Mouse (Mus musculus) neural tube, embryonic 10.5 days (tissue): ENCODE measurements around the gene Zbtb16.
A peak's percentile ranks its signal among the peaks of the same experiment; 100 is the strongest.

Experiments
- DNase-seq: peaks from one replicate; pipeline ENCODE4 v3.0.0-alpha.2; 2017; ENCODE audit warnings: low spot score; ENCODE audit errors: extremely low spot score

The Zbtb16 gene

DNA sequence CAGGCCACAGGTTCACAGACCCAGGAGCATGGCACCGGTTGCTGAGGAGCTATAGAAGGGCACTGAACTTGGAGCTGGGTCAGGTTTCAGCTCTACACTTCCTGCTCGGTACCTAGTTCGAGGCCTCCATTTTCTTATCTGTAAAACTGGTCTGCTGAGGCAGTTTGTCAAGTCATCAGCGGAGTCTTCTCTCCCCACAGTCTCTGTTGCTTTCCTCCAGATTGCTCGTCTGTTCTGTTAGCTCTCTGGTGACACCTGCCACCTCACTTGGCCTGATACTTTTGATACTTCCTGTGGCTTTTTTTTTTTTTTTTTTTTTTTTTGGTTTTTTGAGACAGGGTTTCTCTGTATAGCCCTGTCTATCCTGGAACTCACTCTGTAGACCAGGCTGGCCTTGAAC lies 124.2 kb downstream of the Zbtb16 start:
- DNase-seq: no peak

DNA sequence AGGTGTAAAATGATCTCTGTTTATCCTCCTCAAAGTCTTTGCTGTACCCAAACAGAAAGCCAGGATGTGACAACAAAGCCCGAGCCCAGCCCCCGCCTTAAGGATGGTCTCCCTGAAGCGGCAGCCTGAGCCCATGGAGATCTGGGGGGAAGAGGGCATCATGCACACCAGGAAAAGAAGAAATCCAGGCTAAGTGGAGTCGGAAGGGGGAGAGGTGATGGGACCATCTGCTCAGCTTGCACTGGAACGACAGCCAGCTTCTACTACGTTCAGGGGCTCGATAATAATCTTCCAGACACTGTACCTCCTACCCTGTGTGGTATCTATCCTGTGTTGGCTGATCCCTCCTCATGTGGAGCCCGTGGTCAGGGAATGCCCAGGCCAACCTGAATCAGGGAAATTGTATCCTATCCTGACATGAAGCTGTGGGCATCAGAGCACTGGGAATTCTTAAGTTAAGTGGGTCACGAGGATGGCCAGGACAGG lies 124.7 kb downstream of the Zbtb16 start:
- DNase-seq: peak; percentile 26

DNA sequence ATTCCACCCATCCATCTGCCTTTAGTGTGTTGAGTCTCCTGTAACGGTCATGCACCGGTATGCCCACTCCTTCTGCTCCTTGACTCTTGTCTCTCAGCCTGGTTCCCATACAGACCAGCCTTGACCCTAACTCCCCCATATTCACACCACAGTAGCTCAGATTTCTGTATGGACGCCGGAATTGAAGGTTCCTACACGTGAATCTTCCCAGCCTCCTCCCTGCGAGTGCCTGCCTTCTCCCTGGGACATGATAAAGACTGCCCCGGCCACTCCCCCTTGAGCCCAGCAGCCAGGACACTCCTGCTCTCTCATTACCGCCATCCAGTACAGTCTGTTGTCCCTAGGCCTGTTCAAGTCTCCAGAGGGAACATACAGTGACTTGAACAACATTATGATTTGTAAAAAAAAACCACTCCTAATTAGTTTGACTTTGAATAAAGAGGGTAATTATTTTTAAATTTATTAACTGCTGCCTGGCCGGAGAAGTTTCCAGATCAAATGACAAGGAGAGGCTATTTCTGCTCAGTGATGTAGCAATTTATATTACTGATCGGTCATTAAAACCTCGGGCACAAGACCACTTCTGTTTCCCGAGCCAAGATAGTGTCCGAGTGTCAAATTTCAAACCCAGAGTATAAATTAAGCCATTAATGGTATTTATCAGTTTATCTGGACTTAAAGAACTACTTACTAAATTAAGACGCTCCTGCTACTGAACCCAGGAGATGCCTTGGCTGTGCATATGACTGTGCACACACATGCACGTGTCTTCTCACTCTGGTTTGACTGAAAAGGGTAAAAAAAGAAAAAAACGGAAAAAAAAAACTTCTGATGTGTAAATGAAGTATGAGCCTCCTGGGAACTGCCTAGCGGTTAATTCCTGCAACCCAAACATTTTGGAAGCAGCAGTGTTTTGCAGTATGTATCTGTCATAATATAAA lies 125.4 kb downstream of the Zbtb16 start:
- no peak for DNase-seq

DNA sequence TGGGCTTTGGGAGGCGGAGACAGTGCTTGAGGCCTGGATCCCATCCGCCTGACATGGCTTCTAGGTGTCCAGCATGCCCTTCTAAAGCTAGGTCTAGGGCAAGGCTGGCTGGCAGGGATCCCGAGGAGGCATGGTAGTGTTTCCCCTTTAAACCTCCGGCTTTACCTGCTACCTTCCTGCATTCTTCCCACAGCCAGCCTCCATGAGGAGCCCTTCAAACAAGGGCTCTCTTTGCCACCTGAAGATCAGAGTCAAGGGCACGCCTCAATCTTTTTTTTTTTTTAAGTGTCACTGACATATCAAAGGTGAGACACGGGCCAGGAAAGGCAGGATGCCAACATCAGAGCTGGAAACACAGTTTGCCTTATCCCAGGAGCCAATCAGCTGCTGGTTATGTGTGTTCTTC lies 128.2 kb downstream of the Zbtb16 start:
- DNase-seq: no peak

DNA sequence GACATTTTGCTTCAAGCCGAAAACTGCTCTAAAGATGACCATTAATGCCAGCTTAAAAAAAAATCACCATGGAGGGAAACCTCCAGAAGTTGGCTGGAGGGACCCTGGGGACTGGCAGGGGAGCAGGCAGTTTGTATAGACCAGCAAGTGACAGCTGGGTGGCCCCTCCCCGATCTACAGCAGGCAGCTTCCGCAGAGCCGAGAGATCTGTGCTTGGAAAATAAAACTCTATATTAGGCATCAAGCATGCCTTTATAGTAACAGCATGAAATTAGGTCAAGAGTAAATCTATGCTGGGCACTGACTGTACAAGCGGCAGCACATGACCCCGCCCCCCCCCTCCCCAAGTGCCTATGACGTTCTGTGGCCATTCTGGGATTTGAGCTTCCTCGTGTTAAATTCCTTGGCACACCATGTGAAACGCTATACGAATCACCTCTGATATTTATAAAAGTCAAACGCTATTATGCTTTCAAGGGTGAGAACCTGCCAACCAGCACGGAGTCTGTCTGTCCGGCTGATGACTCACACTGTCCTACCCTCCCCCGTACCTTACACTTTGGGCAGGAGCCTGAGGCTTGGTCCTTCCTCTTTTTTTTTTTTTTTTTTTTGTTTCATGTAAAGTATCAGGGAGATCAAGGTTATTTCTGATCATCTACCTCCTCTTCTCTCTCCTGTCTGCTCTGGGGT lies 128.7 kb downstream of the Zbtb16 start:
- no peak for DNase-seq

DNA sequence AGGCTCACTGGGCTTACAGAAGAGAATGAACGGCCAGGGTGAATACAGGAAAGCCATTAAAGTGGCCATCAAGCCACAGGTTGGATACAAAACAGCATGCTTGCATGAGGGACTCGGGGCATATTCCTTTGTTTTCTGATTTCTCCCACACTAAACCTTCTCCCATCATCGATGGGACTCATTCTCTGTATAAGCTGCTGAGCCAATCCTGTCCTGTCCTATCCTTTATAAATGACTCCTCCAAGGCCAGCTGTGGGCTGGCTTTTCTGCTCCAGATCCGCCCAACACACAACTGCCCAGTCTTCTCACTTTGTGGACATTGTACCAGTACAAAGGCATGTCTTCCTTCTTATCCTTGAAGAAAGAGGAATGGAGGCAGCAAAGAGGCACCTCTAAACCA lies 134.7 kb downstream of the Zbtb16 start:
- DNase-seq: no peak

DNA sequence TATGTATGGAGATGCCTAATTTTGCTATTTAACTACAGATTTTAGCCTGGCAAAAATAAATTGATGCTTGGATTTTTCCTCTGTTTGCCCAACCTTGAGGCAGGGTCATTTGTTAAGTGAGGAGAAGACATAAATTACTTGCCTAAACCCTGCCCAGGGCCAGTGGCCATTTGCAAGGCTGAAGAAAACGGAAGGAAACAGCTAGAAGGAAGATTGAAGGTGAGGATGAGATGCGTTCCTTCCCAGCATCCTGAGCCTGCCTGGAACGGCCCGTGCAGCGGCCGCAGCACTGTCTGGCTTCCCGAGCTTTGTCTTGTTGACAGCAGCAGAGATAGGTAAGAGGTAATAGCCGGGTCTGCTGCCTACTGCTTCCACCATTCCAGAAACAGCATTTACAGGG lies 135.2 kb downstream of the Zbtb16 start:
- no peak for DNase-seq

DNA sequence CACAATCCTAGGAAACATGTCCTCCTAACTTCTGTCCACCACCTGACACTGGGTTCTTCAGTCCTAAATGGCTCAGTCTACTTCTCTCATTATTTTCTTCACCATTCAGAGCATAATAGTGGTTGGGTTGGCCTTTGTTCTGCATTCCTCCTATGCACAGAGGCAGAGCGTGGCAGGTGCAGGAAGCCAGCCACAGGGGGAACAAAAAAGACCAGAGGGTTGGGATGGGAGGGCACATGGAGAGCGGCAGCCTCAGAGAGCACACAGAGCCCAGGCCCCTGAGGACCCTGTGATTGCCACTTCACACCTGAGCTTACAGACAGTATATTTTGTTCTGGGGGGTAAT lies 138.6 kb downstream of the Zbtb16 start:
- no peak for DNase-seq

DNA sequence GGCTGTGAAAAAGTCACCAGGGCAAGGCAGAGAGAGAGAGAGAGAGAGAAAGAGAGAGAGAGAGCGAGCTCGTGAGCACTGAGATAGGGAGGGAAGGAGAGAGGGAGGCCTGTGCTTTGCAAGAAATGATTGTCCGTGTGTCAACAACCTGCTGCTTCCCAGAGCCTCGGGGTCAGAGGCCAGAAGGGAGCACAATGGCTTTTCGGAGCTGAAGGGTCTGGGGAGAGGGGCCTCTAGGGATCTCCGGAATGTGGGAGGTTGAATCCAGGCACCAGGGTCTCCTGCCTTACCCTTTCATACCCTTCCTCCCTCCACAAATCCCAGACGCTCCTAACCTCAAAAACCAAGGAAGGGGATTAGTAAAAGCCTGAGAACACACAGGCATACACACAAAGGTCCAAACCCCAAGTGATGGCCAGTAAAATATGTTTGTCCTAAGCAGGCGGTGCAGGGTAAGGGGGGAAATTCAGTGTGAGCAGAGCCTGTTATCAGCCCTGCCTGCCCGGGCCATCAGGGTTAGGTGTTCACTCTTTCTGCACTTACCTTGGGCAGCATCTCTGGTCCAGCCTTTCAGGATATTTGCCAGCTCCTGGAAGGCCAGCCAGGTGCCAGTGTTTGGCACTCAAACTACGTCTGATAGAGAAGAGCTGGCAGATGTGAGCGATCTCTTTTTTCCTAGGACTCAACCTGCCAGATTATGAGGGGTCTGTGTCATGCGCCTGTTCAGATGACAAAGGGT lies 139.1 kb downstream of the Zbtb16 start:
- peak; percentile 68 for DNase-seq

DNA sequence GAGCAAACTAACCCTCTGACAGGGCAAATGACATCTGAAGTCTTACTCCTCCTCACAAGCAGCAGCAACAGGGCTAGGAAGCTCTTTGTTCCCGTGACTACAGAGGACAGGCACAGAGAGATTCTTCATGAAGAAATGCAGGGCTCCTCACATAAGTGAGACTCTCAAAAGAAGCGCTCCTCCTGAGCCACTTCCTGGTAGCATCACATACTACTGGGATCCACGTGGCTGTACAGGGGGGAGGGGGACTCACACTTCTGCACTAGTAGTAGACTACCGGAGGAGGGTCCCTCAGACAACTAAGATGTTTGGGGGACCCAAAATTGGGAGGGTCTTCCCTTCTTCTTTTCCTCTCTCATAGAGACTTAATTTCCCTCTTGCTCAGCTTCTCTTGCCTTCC lies 139.7 kb downstream of the Zbtb16 start:
- DNase-seq: no peak

DNA sequence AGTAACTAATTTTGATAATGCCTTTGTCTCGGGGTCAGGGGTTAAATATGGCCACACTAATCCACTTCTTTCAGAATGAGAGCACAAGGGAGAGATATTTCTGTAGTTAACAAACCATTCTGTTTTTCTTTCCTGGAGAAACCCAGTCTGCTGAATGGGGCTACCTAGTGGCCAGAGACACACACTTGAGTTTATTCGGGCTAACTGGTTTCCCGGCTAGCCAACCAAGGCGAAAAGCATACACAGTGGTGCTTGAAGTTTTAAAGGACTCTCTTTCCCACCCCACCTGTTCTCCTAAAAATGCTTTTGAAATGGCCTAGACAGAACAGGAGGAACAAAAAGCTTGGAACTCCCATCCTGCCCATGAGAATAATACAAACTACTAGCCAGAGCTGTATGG lies 140.2 kb downstream of the Zbtb16 start:
- no peak for DNase-seq

DNA sequence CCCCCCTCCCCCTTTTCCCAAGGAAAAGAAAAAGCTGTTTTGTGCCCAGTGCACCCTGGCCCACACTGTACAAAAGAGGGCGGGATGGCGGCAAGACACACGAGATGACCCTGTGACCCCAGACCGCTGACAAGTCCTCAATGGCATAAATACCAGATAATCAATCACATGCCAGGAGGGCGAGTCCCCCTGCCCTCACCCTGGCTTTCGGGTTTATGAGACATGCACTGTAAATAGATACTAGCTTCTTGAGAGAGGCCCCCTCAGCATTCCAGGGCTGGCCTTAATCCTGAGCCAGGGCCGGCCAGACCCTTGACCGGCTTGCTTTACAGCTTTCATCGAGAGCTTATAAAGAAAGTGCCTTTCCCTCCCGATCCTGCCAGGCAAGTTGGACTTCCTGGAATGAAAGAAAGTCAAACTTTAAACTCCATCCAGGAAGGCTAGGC lies 141.4 kb downstream of the Zbtb16 start:
- peak; percentile 69 for DNase-seq

DNA sequence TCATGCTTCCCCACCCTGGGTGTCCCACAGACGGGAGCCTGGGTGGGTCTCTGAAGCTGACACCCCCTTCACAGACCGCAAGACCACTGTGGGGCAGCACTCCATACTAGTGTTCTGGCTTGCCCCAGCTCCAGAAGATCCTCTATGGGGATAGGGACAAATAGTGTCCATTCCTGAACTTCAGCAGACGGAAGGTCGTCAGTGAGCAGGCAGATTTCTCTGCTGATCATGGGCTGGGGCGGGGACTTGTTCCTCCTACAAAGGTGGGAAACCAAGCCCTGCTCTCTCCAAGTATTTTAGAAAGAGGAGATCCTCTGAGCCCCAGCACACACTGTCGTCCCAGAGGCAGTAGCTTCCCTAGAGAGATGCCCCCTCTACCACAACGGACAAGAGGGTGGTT lies 142.3 kb downstream of the Zbtb16 start:
- peak; percentile 25 for DNase-seq

DNA sequence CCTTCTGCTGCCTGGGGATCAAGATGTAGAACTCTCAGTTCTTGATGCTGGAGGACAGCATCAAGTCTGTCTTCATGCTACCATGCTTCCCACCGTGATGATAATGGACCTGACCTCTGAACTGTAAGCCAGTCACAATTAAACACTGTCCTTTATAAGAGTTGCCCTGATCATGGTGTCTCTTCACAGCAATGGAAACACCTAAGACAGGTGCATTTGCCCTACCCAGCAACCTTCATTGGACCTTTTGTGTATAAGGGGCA lies 146.4 kb downstream of the Zbtb16 start:
- DNase-seq: no peak

DNA sequence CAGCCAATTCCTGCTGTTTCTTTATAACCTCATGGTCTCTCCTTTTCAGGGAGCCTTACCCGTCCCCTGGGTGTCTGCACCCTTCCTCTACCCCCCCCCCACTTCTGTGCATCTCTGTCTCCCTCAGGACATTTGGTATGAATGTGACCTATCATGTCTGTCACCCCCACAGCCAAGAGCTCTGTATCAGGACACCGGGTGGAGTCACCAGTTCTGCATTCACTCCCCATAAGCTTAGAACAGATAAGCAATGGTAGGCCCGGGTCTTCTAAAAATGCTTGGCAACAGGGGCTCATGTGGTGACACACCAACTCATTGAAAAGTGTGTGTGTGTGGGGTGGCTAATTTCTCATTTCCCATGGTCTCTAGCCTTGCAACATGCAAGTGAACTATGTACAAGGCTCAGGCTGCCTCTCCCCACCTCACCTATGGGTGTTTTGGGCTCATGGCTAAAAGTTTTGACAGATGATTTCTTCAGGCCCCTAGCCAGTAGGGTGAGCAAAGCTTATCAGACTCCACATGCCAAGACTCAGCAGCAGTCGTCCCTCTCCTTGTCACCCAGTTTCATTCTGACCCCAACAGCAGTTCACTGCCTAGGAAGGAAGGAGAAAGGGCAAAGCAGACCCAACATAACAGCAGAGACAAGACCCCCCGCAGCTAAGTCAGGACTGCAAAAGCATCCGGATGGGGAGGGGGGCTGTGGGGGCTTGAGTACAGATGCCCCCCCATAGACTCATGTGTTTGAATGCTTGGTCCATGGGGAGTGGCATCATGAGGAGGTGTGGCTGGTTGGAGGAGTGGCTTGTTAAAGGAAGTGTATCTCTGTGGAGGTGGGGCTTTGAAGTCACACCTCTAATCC lies 146.9 kb downstream of the Zbtb16 start:
- no peak for DNase-seq

DNA sequence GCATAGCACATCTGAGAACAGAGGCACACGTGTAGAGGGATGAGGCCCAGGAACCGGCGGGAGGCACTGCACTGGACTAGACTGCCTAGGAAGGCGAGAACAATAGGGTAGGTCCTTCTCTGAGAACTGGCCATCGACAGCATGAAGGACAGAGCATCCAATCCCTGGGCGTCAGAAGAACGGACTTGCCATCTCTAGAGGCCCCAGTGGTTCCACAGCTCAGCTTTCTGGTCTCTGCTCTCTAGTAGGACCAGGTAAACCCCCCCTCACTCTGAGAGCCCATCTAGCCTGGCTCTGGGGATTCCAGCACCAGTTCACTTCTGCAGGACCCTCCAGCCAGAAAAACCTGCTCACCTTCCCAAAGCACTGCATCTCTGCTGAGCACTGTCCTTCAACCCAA lies 148.1 kb downstream of the Zbtb16 start:
- no peak for DNase-seq

DNA sequence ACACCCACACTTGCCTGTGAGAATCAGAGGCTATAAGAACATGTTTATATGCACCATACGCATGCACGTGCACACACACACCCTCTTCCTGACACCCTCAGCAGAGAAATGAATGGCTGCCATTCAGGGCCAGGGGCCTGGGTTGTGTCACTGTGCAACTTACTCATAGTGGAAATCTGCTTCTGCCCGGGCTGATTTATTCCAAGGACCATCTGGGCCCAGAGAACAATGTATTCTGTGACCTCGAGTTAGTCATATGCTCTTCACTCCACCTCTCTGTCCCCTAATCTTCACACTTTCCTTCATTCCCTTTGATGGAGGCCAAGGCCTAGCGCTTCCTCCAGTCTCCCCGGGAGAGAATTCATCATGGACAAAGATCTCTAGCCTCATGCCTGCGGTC lies 150.3 kb downstream of the Zbtb16 start:
- no peak for DNase-seq

DNA sequence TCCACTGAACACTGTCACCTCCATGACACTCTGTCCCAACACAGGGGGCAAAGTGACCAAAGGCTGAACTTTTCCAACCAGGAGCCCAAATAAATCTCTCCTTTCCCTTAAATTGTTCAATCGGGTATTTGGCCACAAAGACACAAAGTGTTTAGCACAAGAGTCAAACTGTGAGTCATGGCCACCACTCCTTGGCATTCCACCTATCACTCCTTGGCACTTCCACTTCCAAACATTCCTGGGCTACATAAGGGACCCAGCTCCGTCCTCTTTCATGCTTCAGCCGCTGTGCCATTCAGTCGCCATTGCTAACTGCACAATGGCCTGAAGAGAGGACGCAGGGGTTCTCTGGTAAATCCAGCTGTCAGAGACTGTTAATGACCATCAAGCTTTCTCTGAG lies 151.9 kb downstream of the Zbtb16 start:
- DNase-seq: no peak

DNA sequence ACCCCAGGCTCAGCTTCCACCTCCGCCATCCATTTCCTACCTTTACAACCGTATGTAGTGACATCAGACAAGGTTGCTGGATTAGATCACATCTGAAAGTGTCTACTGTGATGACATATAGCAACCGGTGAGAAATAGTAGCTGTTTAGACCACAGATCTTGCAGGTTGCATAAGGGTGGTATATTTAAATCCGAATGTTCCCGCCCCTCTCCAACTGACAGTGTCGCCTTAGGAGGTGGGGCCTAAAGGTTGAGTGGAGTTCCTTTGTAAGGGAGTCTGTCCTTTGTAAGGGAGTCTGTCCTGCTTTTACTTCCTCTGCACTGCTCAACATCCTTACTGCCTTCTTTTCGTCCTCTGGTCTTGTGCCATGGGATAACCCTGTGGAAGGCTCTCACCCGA lies 154.8 kb downstream of the Zbtb16 start:
- no peak for DNase-seq

DNA sequence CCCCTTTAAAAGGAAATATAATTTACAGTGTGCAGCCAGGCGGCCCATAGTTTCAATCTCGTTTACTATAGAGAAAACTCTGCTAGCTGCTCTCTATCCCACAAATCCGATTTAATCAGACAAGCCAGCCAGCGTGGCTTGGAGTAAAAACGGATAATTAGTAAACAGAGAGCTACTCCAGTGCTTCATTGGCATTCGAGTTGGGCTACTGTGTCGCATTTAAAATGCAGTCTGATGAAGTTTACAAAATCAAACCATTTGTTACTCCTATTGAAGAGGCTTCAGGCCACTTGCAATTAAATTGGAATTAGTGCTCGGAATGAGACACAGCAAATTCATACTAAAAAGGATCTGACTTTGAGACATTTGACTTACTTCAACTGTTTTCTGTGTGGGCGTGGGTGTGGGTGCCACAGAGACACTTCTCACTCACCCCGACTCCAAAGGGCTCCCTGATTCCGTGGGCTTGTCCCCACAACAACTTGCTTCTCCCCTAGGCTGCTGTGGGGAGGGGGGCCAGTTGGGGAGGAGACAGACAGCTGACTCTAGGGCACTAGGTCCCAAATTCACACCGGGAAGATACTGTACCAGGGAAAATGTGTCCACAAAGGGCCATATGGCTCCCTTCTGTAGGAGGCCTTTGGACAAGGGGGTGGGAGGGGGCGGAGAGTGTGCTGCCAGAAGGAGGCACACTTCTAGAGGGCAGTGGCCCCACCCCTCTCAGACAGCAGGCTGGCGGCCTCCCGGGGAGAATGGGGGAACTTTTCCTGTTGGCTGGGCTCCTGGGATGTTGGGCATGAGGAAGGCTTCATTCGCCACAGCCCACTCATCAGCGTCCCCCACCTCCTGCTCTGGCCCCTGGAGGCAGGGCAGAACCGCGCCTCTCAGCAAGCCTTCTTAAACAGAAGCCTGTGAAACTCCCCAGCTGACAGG lies 157.3 kb downstream of the Zbtb16 start:
- peak; percentile 63 for DNase-seq
